Mouse (Mus musculus) bone marrow macrophage, adult 2 months (primary cell): ENCODE results near the gene Rbms3. TPM values are rescaled to one million over a fixed set of nuclear protein-coding genes. Genes with fewer than 3 reads are reported as not detected.

Source experiments
- H3K27ac ChIP-seq: 2 replicates; pipeline ENCODE4 v1.5.1; 2012; ENCODE audit warnings: low read depth, low read length; ENCODE audit not compliant: insufficient read depth
- H3K4me1 ChIP-seq: 2 replicates; pipeline ENCODE4 v1.6.1; 2012; ENCODE audit warnings: low read length; ENCODE audit not compliant: control insufficient read depth, insufficient read depth
- H3K4me3 ChIP-seq: 2 replicates; pipeline ENCODE4 v1.5.1; 2012; ENCODE audit warnings: mild to moderate bottlenecking, low read length, moderate library complexity; ENCODE audit not compliant: insufficient read depth
- CTCF ChIP-seq: IDR thresholded peaks from 2 replicates; pipeline ENCODE4 v1.5.1; 2012; ENCODE audit warnings: low read depth, mild to moderate bottlenecking, low read length, moderate library complexity
- POLR2A ChIP-seq: IDR thresholded peaks from 2 replicates; pipeline ENCODE4 v1.6.1; 2012; ENCODE audit warnings: mild to moderate bottlenecking, low read depth, low read length, borderline replicate concordance
- polyA plus RNA-seq: library from polyadenylated mRNA; stranded (reverse); fragments of >200 nt; gene quantifications from 2 replicates; pipeline ENCODE4 v1.2.4, GENCODE M21; 2012; ENCODE audit not compliant: missing spikeins, insufficient read depth, insufficient read length

The Rbms3 gene
- polyA plus RNA-seq, 1 experiment: 0.13 TPM

DNA sequence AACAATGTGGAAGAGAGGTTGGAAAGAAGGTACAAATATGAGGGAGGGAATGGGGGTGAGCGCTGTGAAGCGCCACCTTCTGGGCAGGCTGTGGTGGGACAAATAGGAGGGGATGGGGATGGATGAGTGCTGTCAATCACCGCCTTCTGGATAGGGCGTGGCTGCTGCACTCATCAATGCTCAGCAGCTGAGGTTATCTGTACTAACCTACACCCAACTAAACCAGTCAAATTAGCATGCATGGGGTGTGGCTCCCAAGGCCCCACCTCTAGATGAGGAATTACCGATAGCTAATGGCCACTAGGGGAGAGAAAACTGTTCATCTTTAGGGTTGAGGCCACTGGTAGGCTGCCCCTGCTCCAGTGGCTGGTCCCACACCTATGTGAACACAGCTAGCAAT, 274.2 kb downstream of the Rbms3 start:
- no peak overlapping the region for H3K27ac ChIP-seq

DNA sequence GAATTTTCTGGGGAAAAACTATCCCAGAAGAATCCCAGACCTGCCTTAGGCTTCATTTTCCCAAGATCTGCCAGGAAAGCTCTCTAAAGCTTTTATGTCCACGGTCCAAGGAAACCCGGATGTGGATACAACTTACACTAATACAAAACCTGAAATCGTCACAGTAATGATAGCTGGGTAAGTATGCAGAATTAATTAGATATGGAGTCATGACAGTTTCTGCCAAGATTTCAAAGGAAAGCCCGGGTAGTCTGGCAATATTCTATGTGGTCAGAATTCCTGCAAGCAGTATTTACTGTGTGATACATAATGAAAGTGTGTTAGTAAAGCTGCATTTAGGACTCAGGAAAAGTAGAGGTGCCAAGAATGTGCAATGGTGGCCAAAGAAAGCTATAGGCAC, 287.4 kb downstream of the Rbms3 start:
- H3K4me3 ChIP-seq: no peak overlapping the region
- H3K27ac ChIP-seq: no peak overlapping the region
- no peaks in the 10 kb centered on the region for H3K4me1 ChIP-seq
- TF ChIP-seq POLR2A: no peak
- no peak for TF ChIP-seq CTCF

More for the DNA sequence above, 274.2 kb downstream of the Rbms3 start:
- H3K4me1 ChIP-seq: 0 out of 2 replicates have a peak, but pooled peaks cover 4% of the 10 kb centered on the region
- H3K4me3 ChIP-seq: no peak overlapping the region
- no peak for TF ChIP-seq POLR2A
- no peak for TF ChIP-seq CTCF

DNA sequence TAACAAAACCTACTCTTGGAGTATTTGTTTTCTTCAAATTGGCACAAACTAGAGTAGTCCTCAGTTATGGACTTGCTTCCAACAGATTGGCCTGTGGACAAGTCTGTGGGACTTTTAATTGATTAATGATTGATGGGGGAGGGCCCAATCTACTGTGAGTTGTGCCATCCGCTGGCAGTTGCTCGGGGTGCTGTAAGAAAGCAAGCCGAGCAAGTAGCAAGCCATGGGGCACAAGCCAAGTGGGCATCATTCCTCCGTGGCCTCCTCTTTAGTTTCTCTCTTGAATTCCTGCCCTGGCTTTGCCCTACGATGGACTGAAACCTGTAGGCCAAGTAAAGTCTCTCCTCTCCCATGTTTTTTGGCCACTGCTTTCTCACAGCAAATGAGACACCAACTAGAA, 299.0 kb downstream of the Rbms3 start:
- Histone ChIP-seq H3K27ac (no peak overlapping the region), H3K4me1 (no peaks in the 10 kb centered on the region), H3K4me3 (no peak overlapping the region)
- TF ChIP-seq CTCF: no peak
- no peak for TF ChIP-seq POLR2A

DNA sequence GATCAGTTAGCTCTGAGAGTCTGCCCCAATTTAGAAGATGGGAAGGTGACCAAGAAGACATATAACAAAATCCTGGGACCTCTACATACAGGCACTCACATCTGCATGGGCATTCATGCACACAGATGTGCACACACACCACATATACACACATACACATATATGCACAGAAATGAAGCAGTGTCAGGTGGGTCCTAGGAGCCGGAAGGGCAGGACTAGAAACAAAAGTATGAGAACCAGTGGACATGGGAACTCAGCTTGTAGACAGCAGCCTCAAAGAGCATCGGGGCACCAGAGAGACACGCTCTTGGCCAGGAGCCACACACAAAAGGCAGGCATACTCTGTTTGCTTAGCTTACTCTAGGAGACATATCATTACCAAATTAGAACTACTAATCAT, 310.4 kb downstream of the Rbms3 start:
- H3K27ac ChIP-seq: no peak overlapping the region
- TF ChIP-seq POLR2A (no peak), CTCF (no peak)
- H3K4me3 ChIP-seq: no peak overlapping the region
- H3K4me1 ChIP-seq: no peaks in the 10 kb centered on the region

DNA sequence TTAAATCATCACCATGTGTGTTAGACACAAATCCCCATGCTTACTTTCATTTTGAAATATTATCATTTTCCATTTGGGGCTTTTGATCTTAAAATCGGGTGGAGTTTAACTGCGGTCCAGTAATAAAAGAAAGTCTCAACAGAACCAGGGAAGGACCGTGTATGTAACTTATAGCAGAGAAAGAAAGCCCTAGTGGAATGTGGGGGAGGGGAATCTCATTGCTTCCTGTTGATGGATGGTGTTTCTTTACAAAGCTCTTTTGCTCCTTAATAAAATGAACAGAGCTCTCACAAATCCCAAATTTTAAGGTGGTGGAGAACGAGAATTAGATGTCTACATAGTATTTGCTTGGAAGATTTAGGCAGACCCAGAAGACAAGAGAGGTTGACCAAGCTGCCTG, 311.3 kb downstream of the Rbms3 start:
- Histone ChIP-seq H3K4me3 (no peak overlapping the region), H3K27ac (no peak overlapping the region), H3K4me1 (no peaks in the 10 kb centered on the region)
- TF ChIP-seq POLR2A (no peak), CTCF (no peak)

DNA sequence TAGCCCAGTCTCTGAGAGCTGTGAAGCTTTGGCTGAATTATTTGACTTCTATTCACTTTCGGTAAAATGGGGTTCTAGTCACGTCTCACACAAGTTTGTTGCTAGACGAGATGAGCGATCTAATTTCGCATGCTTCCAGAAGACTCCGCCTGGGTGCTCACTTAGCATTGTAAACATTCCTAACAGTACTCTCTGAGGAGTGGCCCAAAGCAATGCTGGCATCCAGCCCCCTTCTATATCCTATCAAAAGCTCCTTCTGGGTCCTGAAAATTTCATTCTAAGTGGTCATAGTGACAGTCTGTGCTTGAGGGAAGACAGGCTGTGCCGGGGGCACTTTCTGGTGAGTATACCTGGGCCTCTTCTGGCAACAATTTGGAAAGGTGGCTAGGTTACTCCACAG, 312.5 kb downstream of the Rbms3 start:
- Histone ChIP-seq H3K4me3 (no peak overlapping the region), H3K4me1 (no peaks in the 10 kb centered on the region), H3K27ac (no peak overlapping the region)
- TF ChIP-seq POLR2A (no peak), CTCF (no peak)

DNA sequence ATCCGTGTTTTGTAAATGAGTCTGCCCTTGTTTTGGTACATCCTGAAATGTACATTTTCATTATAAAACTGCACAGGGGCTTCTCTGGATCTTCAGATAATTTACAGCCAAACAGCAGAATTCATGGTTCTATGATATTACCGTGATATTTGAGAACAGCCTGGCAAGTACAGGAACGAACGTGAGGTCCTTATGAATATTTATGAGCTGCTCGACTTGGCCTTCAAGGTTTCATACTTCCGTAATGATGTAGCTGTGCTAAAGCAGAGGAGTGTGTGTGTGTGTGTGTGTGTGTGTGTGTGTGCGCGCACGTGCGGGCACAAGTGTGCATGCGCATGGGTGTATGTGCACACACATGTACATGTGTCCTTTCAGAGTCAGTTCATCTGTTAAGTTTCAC, 316.1 kb downstream of the Rbms3 start:
- Histone ChIP-seq H3K4me3 (no peak overlapping the region), H3K27ac (no peak overlapping the region), H3K4me1 (no peaks in the 10 kb centered on the region)
- TF ChIP-seq POLR2A: no peak
- TF ChIP-seq CTCF: no peak

DNA sequence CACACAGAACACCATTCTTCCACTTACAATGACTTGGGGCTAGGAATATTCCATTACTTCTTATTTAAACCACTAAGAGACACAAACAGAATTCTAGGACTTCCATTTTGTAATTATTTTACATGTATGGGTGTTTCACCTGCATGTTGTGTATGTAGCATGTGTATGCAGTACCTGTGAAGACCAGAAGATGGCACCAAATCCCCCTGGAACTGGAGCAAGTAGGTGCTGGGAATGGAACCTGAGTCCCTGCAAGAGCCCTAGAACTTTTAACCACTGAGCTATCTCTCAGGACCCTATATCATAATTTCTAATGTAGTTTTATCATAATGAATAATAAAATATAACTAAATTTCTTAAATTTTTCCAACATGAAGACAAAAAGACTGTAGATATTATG, 319.9 kb downstream of the Rbms3 start:
- H3K4me1 ChIP-seq: no peaks in the 10 kb centered on the region
- no peak overlapping the region for H3K27ac ChIP-seq
- TF ChIP-seq CTCF (no peak), POLR2A (no peak)
- no peak overlapping the region for H3K4me3 ChIP-seq

DNA sequence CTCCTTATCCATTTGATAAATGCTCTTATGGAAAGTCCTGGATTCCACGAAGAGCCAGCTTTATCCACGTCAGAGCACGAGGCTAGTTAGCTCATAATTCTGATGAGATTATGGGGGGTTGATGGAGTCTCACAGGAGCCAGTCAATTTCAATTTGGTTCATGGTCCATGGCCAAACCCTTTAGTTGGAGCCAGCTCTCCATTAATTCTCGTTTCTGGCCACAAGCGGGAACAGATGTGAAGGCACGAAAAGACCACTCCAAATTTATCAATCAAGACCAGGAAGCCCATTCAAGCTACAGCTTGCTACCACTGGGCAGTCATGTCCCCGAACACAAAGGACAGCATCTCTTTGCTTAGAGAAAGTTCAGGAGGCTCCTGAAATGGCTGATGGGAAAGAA, 330.7 kb downstream of the Rbms3 start:
- TF ChIP-seq POLR2A (no peak), CTCF (no peak)
- no peak overlapping the region for H3K4me3 ChIP-seq
- H3K4me1 ChIP-seq: no peaks in the 10 kb centered on the region
- no peak overlapping the region for H3K27ac ChIP-seq

DNA sequence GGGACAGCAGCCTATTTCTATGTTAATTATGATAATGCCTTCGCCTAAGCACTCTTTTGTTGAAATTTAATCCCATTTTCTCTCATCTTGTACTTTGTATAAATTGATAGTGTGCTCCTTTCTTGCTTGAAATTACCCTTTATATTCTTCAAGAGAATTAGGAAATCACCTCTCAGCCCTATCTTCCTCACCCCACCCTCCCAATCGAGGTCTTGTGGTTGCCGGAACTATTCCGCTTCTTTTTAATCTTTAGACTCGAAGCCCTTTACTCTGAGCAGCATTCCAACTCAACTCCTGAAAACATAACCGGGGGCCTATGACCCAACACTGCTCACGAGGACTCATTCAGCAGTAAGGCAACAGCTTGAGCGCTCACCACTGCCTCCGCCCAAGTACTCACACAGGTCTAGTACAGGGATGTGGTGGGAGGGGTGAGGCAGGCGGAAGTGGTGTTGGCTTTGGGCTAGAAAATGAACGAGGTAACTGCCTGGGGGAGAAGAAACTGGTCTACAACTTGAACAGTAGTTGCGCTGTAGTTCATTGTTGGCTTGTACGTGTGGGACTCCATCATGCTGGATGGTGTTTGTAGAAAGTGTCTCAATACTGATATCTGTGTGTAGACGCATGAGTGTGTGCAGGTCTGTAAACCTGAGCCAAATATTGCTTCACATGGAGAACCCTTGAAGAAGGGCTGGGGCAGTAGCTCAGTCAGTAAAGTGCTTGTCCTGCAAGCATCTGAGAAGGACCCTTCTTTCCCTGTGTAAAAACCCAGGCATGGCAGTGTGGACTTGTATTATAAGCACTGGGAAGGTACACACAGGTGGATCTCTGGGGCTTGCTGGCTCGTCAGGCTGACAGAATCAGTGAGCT, 331.8 kb downstream of the Rbms3 start:
- Histone ChIP-seq H3K4me3 (no peak overlapping the region), H3K27ac (no peak overlapping the region), H3K4me1 (no peaks in the 10 kb centered on the region)
- no peak for TF ChIP-seq CTCF
- TF ChIP-seq POLR2A: no peak

DNA sequence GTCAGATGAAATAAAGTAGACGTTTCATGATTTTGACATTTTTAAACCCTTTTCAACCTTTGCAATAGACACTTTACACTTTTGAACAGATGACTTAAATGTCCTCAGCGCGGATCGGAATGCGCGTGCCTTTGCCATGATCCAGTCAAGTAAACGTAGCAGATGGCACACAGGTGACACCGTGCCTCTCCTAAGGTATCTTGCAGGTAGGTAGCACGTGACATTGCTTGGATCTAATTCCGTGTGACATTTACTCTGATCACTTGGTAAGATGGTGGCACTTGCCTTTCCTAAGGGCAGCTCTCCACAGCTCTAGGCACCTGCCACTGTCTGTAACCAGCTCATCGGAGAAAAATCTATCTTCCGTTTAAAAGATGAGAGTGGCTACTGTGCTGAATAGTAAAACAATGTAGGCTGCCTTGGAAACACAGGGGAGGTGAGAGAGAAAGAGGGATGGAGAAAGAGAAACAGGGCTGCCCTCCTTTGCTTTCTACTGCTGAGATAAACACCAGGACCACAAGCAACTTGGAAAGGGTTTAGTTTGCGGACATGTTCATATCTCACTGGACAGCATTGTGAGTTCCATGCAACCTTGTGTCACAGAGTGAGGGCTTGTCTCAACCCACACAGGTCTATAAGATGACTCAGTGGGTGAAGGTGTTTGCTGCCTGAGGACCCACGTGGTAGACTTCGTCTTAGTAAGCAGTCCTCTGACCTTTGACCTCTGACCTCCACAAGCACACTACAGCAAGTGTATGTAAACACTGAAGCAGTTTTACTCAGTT, 338.5 kb downstream of the Rbms3 start:
- H3K4me1 ChIP-seq: no peaks in the 10 kb centered on the region
- no peak overlapping the region for H3K4me3 ChIP-seq
- TF ChIP-seq CTCF (no peak), POLR2A (no peak)
- no peak overlapping the region for H3K27ac ChIP-seq
